Mouse (Mus musculus): Measurements from ENCODE around the gene Parp4. TPM values are rescaled to one million over a fixed set of nuclear protein-coding genes. Genes with fewer than 3 reads are reported as not detected.
A peak's percentile ranks its signal among the peaks of the same experiment; 100 is the strongest.

Gene Parp4
- polyA plus RNA-seq, 1 experiment, result 28.4 TPM

- 6% methylated on average over 13 of the region's 13 CpGs for WGBS
- TF ChIP-seq CTCF (IDR thresholded peaks at IDR 0.05; ENCODE audit: control insufficient read depth, insufficient read depth, low read length) (no peak), POLR2A (IDR thresholded peaks at IDR 0.05; ENCODE audit: borderline replicate concordance, control insufficient read depth, low read depth, low read length) (no peak)
- no peaks in the 10 kb centered on the region for H3K4me1 ChIP-seq (ENCODE audit: control insufficient read depth, insufficient read depth, low read length)
- no peak overlapping the region for H3K27ac ChIP-seq (ENCODE audit: control insufficient read depth, insufficient read depth, low read depth, low read length, poor library complexity)
- H3K4me3 ChIP-seq (replicated peaks; ENCODE audit: control insufficient read depth, low read depth, low read length), result peak overlapping the region; percentile 95
These were observed 93.7 kb downstream of the Parp4 start for GRCm38 (mm10) chr14:56669046-56669620.

- Histone ChIP-seq H3K4me1 (ENCODE audit: control insufficient read depth, insufficient read depth, low read length) (no peaks in the 10 kb centered on the region), H3K4me3 (replicated peaks; ENCODE audit: control insufficient read depth, low read depth, low read length) (no peak overlapping the region), H3K27ac (ENCODE audit: control insufficient read depth, insufficient read depth, low read depth, low read length, poor library complexity) (no peak overlapping the region)
- WGBS, result 70% methylated on average over 1 of the region's 1 CpGs
- TF ChIP-seq CTCF (IDR thresholded peaks at IDR 0.05; ENCODE audit: control insufficient read depth, insufficient read depth, low read length) (no peak), POLR2A (IDR thresholded peaks at IDR 0.05; ENCODE audit: borderline replicate concordance, control insufficient read depth, low read depth, low read length) (no peak)
These were observed 110.0 kb downstream of the Parp4 start for GRCm38 (mm10) chr14:56685426-56685825.

- no peak overlapping the region for H3K27ac ChIP-seq (ENCODE audit: control insufficient read depth, insufficient read depth, low read depth, low read length, poor library complexity)
- 27% methylated on average over 1 of the region's 1 CpGs for WGBS
- H3K4me3 ChIP-seq (replicated peaks; ENCODE audit: control insufficient read depth, low read depth, low read length), result no peak overlapping the region
- TF ChIP-seq POLR2A (IDR thresholded peaks at IDR 0.05; ENCODE audit: borderline replicate concordance, control insufficient read depth, low read depth, low read length), result no peak
- no peak for TF ChIP-seq CTCF (IDR thresholded peaks at IDR 0.05; ENCODE audit: control insufficient read depth, insufficient read depth, low read length)
- H3K4me1 ChIP-seq (ENCODE audit: control insufficient read depth, insufficient read depth, low read length), result no peaks in the 10 kb centered on the region; the same call in 1 of the 2 replicates
These were observed 113.7 kb downstream of the Parp4 start for GRCm38 (mm10) chr14:56689116-56689515.

- Histone ChIP-seq H3K4me3 (replicated peaks; ENCODE audit: control insufficient read depth, low read depth, low read length) (no peak overlapping the region), H3K4me1 (ENCODE audit: control insufficient read depth, insufficient read depth, low read length) (no peaks in the 10 kb centered on the region; the same call in 1 of the 2 replicates), H3K27ac (ENCODE audit: control insufficient read depth, insufficient read depth, low read depth, low read length, poor library complexity) (no peak overlapping the region)
- WGBS, result 67% methylated on average over 1 of the region's 1 CpGs
- TF ChIP-seq POLR2A (IDR thresholded peaks at IDR 0.05; ENCODE audit: borderline replicate concordance, control insufficient read depth, low read depth, low read length), result no peak
These were observed 114.3 kb downstream of the Parp4 start for GRCm38 (mm10) chr14:56689766-56690165.

GRCm38 (mm10) chr14:56695495-56695894, 120.1 kb downstream of the Parp4 start:
- Histone ChIP-seq H3K4me1 (ENCODE audit: control insufficient read depth, insufficient read depth, low read length) (no peaks in the 10 kb centered on the region; the same call in 1 of the 2 replicates), H3K27ac (ENCODE audit: control insufficient read depth, insufficient read depth, low read depth, low read length, poor library complexity) (no peak overlapping the region), H3K4me3 (replicated peaks; ENCODE audit: control insufficient read depth, low read depth, low read length) (no peak overlapping the region)
- TF ChIP-seq POLR2A (IDR thresholded peaks at IDR 0.05; ENCODE audit: borderline replicate concordance, control insufficient read depth, low read depth, low read length) (no peak), CTCF (IDR thresholded peaks at IDR 0.05; ENCODE audit: control insufficient read depth, insufficient read depth, low read length) (no peak)
- WGBS, result 38% methylated on average over 3 of the region's 3 CpGs

GRCm38 (mm10) chr14:56697836-56698235, 122.4 kb downstream of the Parp4 start:
- 91% methylated on average over 5 of the region's 5 CpGs for WGBS
- TF ChIP-seq POLR2A (IDR thresholded peaks at IDR 0.05; ENCODE audit: borderline replicate concordance, control insufficient read depth, low read depth, low read length) (no peak), CTCF (IDR thresholded peaks at IDR 0.05; ENCODE audit: control insufficient read depth, insufficient read depth, low read length) (no peak)
- Histone ChIP-seq H3K27ac (ENCODE audit: control insufficient read depth, insufficient read depth, low read depth, low read length, poor library complexity) (no peak overlapping the region), H3K4me1 (ENCODE audit: control insufficient read depth, insufficient read depth, low read length) (no peaks in the 10 kb centered on the region), H3K4me3 (replicated peaks; ENCODE audit: control insufficient read depth, low read depth, low read length) (no peak overlapping the region)

GRCm38 (mm10) chr14:56702644-56703043, 127.2 kb downstream of the Parp4 start:
- Histone ChIP-seq H3K4me3 (replicated peaks; ENCODE audit: control insufficient read depth, low read depth, low read length) (no peak overlapping the region), H3K27ac (ENCODE audit: control insufficient read depth, insufficient read depth, low read depth, low read length, poor library complexity) (no peak overlapping the region), H3K4me1 (ENCODE audit: control insufficient read depth, insufficient read depth, low read length) (no peaks in the 10 kb centered on the region)
- 73% methylated on average over 4 of the region's 4 CpGs for WGBS
- TF ChIP-seq POLR2A (IDR thresholded peaks at IDR 0.05; ENCODE audit: borderline replicate concordance, control insufficient read depth, low read depth, low read length) (no peak), CTCF (IDR thresholded peaks at IDR 0.05; ENCODE audit: control insufficient read depth, insufficient read depth, low read length) (no peak)

- no peak overlapping the region for H3K4me3 ChIP-seq (replicated peaks; ENCODE audit: control insufficient read depth, low read depth, low read length)
- H3K4me1 ChIP-seq (ENCODE audit: control insufficient read depth, insufficient read depth, low read length), result no peaks in the 10 kb centered on the region
- 85% methylated on average over 4 of the region's 4 CpGs for WGBS
- no peak for TF ChIP-seq POLR2A (IDR thresholded peaks at IDR 0.05; ENCODE audit: borderline replicate concordance, control insufficient read depth, low read depth, low read length)
- TF ChIP-seq CTCF (IDR thresholded peaks at IDR 0.05; ENCODE audit: control insufficient read depth, insufficient read depth, low read length), result no peak
- H3K27ac ChIP-seq (ENCODE audit: control insufficient read depth, insufficient read depth, low read depth, low read length, poor library complexity), result no peak overlapping the region
These were observed 130.3 kb downstream of the Parp4 start for GRCm38 (mm10) chr14:56705687-56706086.

Other genes with a start within 250 kb of the Parp4 start
- not detected in 2 replicates for gene Atp12a, start 210.6 kb upstream of the Parp4 start, polyA plus RNA-seq (2011; ENCODE audit: insufficient read depth, insufficient read length, low replicate concordance, missing spikeins)
- gene Rnf17, start 173.0 kb upstream of the Parp4 start, polyA plus RNA-seq (2011; ENCODE audit: insufficient read depth, insufficient read length, low replicate concordance, missing spikeins), result 2.6 and 9.9 TPM in 2 replicates
- gene Cenpj, start 194 bp upstream of the Parp4 start, polyA plus RNA-seq (2011; ENCODE audit: insufficient read depth, insufficient read length, low replicate concordance, missing spikeins), result 9.5 and 21.1 TPM in 2 replicates
- gene Mphosph8, start 92.6 kb downstream of the Parp4 start, polyA plus RNA-seq (2011; ENCODE audit: insufficient read depth, insufficient read length, low replicate concordance, missing spikeins), result 14.0 and 16.8 TPM in 2 replicates
- gene Pspc1, start 202.7 kb downstream of the Parp4 start, polyA plus RNA-seq (2011; ENCODE audit: insufficient read depth, insufficient read length, low replicate concordance, missing spikeins), result 21.8 and 27.4 TPM in 2 replicates
- 9.2 and 17.4 TPM in 2 replicates for gene Zmym5, start 236.1 kb downstream of the Parp4 start, polyA plus RNA-seq (2011; ENCODE audit: insufficient read depth, insufficient read length, low replicate concordance, missing spikeins)